In genomic region chr1:51479027-51479329, GRCm38 (mm10) we compare ENCODE assay signal across 8 mouse cellular contexts. TPM values are rescaled to one million over a fixed set of nuclear protein-coding genes. Genes with fewer than 3 reads are reported as not detected.
DNase-seq lines count a peak whose midpoint lies in the region; ATAC-seq and TF ChIP-seq lines count a peak whose summit lies in the region.

No protein-coding gene starts in this region.

- no peak for TF ChIP-seq POLR2A in CH12.LX (IDR thresholded peaks at IDR 0.05; ENCODE audit: low read depth, low read length)

- no peak for ATAC-seq in forebrain, embryonic 15.5 days (replicated peaks)
- no peak for ATAC-seq in liver, embryonic 14.5 days (ENCODE audit: insufficient read depth)

- H3K4me3 ChIP-seq in gastrocnemius, adult 2 months = peak overlapping the region; percentile 96
- H3K4me3 ChIP-seq in CH12.LX (replicated peaks in 1 of 3; ENCODE audit: low read depth in 2 of 3, low read length in 2 of 3, poor library complexity in 1 of 3) = peak overlapping the region; percentile 60 to 79 (median 70)
- peak overlapping the region; percentile 56 for H3K4me3 ChIP-seq in forebrain, embryonic 15.5 days
- H3K4me3 ChIP-seq in liver, embryonic 14.5 days (ENCODE audit: insufficient read depth in 1 of 2, low read depth in 2 of 2, low read length in 2 of 2) = peak overlapping the region; percentile 70 to 90; a peak in 3 of 4 replicates

- WGBS in forebrain, embryonic 15.5 days = 66% methylated on average over 1 of the region's 1 CpGs
- WGBS in liver, embryonic 14.5 days (ENCODE audit: insufficient replicate concordance) = 66% methylated on average over 1 of the region's 1 CpGs

- no peak for TF ChIP-seq CTCF in gastrocnemius, adult 2 months (IDR thresholded peaks at IDR 0.05)
- TF ChIP-seq CTCF in CH12.LX (conservative IDR thresholded peaks at IDR 0.05 in 1 of 2, IDR thresholded peaks at IDR 0.05 in 1 of 2; ENCODE audit: low read depth in 2 of 2, low read length in 2 of 2) = no peak
- TF ChIP-seq CTCF in liver, embryonic 14.5 days (IDR thresholded peaks at IDR 0.05; ENCODE audit: low read depth) = no peak

- no peak for DNase-seq in gastrocnemius, adult 2 months
- DNase-seq in gastrocnemius, postnatal 36 days = no peak
- DNase-seq in CH12.LX (ENCODE audit: extremely low read depth) = no peak
- DNase-seq in liver, embryonic 14.5 days (ENCODE audit: low read depth in 3 of 3, low spot score in 3 of 3) = no peak
- DNase-seq in Muller cell, postnatal 12 days (ENCODE audit: inconsistent ontology term) = no peak
- no peak for DNase-seq in urinary bladder, postnatal 4 days (ENCODE audit: low spot score in 2 of 2)
- DNase-seq in adrenal gland, adult 18-20 months (ENCODE audit: low spot score in 2 of 2) = no peak

- H3K9ac ChIP-seq in CH12.LX (ENCODE audit: insufficient read depth, low read depth) = peak overlapping the region; percentile 90
- H3K9ac ChIP-seq in forebrain, embryonic 15.5 days (replicated peaks) = peak overlapping the region; percentile 76
- peak overlapping the region; percentile 75 for H3K9ac ChIP-seq in liver, embryonic 14.5 days (replicated peaks)

- TF ChIP-seq RAD21 in CH12.LX (IDR thresholded peaks at IDR 0.05; ENCODE audit: low read depth, low read length) = no peak

- H3K79me2 ChIP-seq in CH12.LX (replicated peaks; ENCODE audit: control insufficient read depth, extremely low read depth, insufficient read depth, poor library complexity, severe bottlenecking) = peaks cover 17% of the 10 kb centered on the region

- dilution Hi-C loops in CH12.LX (cut with MboI; ENCODE audit: extremely low pct_ligation_motif_present, extremely low pct_unique_long_range_greater_than_20kb, low sequenced_read_pairs) = no loop called here

- intact Hi-C loops in gastrocnemius, adult 2 months (cut with DNase I) = loop anchor here (5.0 kb wide), 1 partner anchor 38 kb away; no protein-coding TSS in a partner anchor
- intact Hi-C loops in gastrocnemius, postnatal 36 days (cut with DNase I) = loop anchor here (5.0 kb wide), 1 partner anchor 33 kb away; no protein-coding TSS in a partner anchor

- peaks cover 0 to 6% of the 10 kb centered on the region in 2 experiments for H3K36me3 ChIP-seq in CH12.LX (replicated peaks in 1 of 2; ENCODE audit: control insufficient read depth in 1 of 2, insufficient read depth in 1 of 2, low read length in 1 of 2)
- no peaks in the 10 kb centered on the region for H3K36me3 ChIP-seq in forebrain, embryonic 15.5 days
- H3K36me3 ChIP-seq in liver, embryonic 14.5 days (replicated peaks; ENCODE audit: control insufficient read depth, insufficient read depth, low read depth) = no peaks in the 10 kb centered on the region

- in situ Hi-C loops in CH12.LX (cut with MboI; ENCODE audit: low pct_ligation_motif_present, low pct_unique_long_range_greater_than_20kb, low sequenced_read_pairs) = loop anchor here (5.0 kb wide), 1 partner anchor 118 kb away; no protein-coding TSS in a partner anchor

- H3K27ac ChIP-seq in gastrocnemius, adult 2 months = peak overlapping the region; percentile 93
- H3K27ac ChIP-seq in CH12.LX (ENCODE audit: insufficient read depth, low read depth) = no peak overlapping the region
- peak overlapping the region; percentile 81; the same call in 1 of the 2 replicates for H3K27ac ChIP-seq in forebrain, embryonic 15.5 days (replicated peaks)
- H3K27ac ChIP-seq in liver, embryonic 14.5 days = peak overlapping the region; percentile 61

- peak overlapping the region; percentile 97 for H3K4me2 ChIP-seq in CH12.LX (ENCODE audit: insufficient read depth, low read depth, poor library complexity, severe bottlenecking)
- H3K4me2 ChIP-seq in forebrain, embryonic 15.5 days (replicated peaks) = peak overlapping the region; percentile 56
- peak overlapping the region; percentile 75 for H3K4me2 ChIP-seq in liver, embryonic 14.5 days (ENCODE audit: low read depth)

- H3K4me1 ChIP-seq in CH12.LX (ENCODE audit: control insufficient read depth in 1 of 2, insufficient read depth in 2 of 2) = peaks cover 5 to 32% of the 10 kb centered on the region in 2 experiments; a peak in 3 of 4 replicates
- H3K4me1 ChIP-seq in forebrain, embryonic 15.5 days = peaks cover 9% of the 10 kb centered on the region
- peaks cover 6 to 9% of the 10 kb centered on the region in 2 experiments for H3K4me1 ChIP-seq in liver, embryonic 14.5 days (replicated peaks; ENCODE audit: control insufficient read depth in 2 of 2, insufficient read depth in 2 of 2, low read length in 1 of 2)

- H3K9me3 ChIP-seq in CH12.LX (replicated peaks; ENCODE audit: low read length) = no peaks in the 10 kb centered on the region
- no peaks in the 10 kb centered on the region for H3K9me3 ChIP-seq in forebrain, embryonic 15.5 days
- H3K9me3 ChIP-seq in liver, embryonic 14.5 days (ENCODE audit: control insufficient read depth, low read length) = no peaks in the 10 kb centered on the region

- no peaks in the 10 kb centered on the region for H3K27me3 ChIP-seq in CH12.LX (replicated peaks)
- H3K27me3 ChIP-seq in forebrain, embryonic 15.5 days = no peaks in the 10 kb centered on the region
- H3K27me3 ChIP-seq in liver, embryonic 14.5 days (ENCODE audit: control insufficient read depth, insufficient read depth, low read length) = peaks cover 4% of the 10 kb centered on the region; the same call in 1 of the 2 replicates

- TF ChIP-seq EP300 in CH12.LX (IDR thresholded peaks at IDR 0.05; ENCODE audit: low read length) = no peak
- TF ChIP-seq EP300 in liver, embryonic 14.5 days (IDR thresholded peaks at IDR 0.05; ENCODE audit: low read depth) = no peak

TF ChIP-seq in CH12.LX, 34 proteins besides CTCF, POLR2A, EP300 and RAD21:
- TF ChIP-seq ZC3H11A (IDR thresholded peaks at IDR 0.05; ENCODE audit: low read depth, low read length) = no peak
- TF ChIP-seq CHD1 (IDR thresholded peaks at IDR 0.05; ENCODE audit: low read depth, low read length) = peak; percentile 70; the same call in 1 of the 2 replicates
- no peak for TF ChIP-seq NRF1 (IDR thresholded peaks at IDR 0.05; ENCODE audit: low read depth, low read length)
- TF ChIP-seq JUND (conservative IDR thresholded peaks at IDR 0.05; ENCODE audit: low read depth, low read length) = no peak
- no peak for TF ChIP-seq SMC3 (IDR thresholded peaks at IDR 0.05; ENCODE audit: low read depth, low read length)
TF ChIP-seq in CH12.LX: peak in this region for 1.

RNA-seq across cellular contexts. Expression of gene Nabp1, which starts 0.8 kb away (rescaled TPM):
- total RNA-seq in gastrocnemius, adult 2 months (2021) = 10 to 100 TPM; 13.0 to 22.2 TPM
- 10 to 100 TPM; 14.6 to 19.4 TPM for total RNA-seq in gastrocnemius, postnatal 36 days (2021)
- 32.7 and 37.8 TPM in 2 replicates for total RNA-seq in CH12.LX (2012; rRNA removed)
- total RNA-seq in CH12.LX (2014; rRNA removed) = 51.0 and 52.0 TPM in 2 replicates
- polyA plus RNA-seq in CH12.LX (2012; ENCODE audit: insufficient read length, low read depth) = 33.7 and 48.7 TPM in 2 replicates
- polyA plus RNA-seq in forebrain, embryonic 15.5 days (2015; fragmentation: Nextera tagmentation; extraction: Ambion mirVana) = 9.3 and 9.7 TPM in 2 replicates
- 2.7 and 4.4 TPM in 2 replicates for polyA plus RNA-seq in liver, embryonic 14.5 days (2012; rRNA removed)
- 4.1 and 4.8 TPM in 2 replicates for polyA plus RNA-seq in liver, embryonic 14.5 days (2014; fragmentation: Nextera tagmentation; extraction: Ambion mirVana)
- 10 to 100 TPM; 36.3 to 44.6 TPM for total RNA-seq in adrenal gland, adult 18-20 months (2021)
